Mouse (Mus musculus): Measurements from ENCODE around the gene Plcg2. TPM values are rescaled to one million over a fixed set of nuclear protein-coding genes. Genes with fewer than 3 reads are reported as not detected.

Gene Plcg2
- polyA plus RNA-seq, 1 experiment from 2014 or later = 2.8 TPM

DNA sequence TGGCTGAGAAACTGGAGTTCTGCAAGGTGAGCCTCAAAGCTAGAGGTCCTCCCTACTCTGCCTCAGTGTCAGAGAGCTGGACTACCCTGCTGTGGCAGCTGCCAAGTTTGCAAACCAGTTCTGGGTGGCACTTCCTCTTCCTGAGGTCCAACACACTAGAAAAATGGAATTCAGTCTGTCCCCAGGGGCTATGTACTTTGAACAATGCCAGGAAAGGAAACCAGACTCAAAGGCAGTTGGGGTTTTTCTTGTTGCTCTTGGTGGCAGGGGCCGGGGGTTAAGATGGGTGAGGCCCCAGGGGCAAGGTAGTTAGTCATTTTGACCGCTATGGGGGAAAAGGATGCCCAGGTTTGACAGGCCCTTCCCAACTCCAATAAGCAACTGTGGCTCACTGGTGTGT is 3.2 kb upstream of the Plcg2 start:
- H3K4me1 ChIP-seq (ENCODE audit: control insufficient read depth, insufficient read depth, low read length) = peaks cover 6% of the 10 kb centered on the region; the same call in 1 of the 2 replicates
- no peak overlapping the region for H3K27ac ChIP-seq (replicated peaks; ENCODE audit: low read depth, low read length)
- no peak overlapping the region for H3K9ac ChIP-seq (ENCODE audit: low read length)
- no peaks in the 10 kb centered on the region for H3K9me3 ChIP-seq (ENCODE audit: control insufficient read depth, low read length)
- no peak overlapping the region for H3K4me3 ChIP-seq (ENCODE audit: low read depth, low read length)
- ATAC-seq (ENCODE audit: insufficient number of reproducible peaks, low FRiP score, low TSS enrichment, low read depth) (no peak), DNase-seq (ENCODE audit: low spot score) (no peak)
- 79% methylated on average over 2 of the region's 2 CpGs for WGBS
- H3K27me3 ChIP-seq (ENCODE audit: control insufficient read depth, insufficient read depth, low read length) = peaks cover 14% of the 10 kb centered on the region; the same call in 1 of the 2 replicates
- H3K36me3 ChIP-seq (ENCODE audit: control insufficient read depth, insufficient read depth, low read length) = no peaks in the 10 kb centered on the region
- no peak overlapping the region for H3K4me2 ChIP-seq (ENCODE audit: low read depth, severe bottlenecking)

DNA sequence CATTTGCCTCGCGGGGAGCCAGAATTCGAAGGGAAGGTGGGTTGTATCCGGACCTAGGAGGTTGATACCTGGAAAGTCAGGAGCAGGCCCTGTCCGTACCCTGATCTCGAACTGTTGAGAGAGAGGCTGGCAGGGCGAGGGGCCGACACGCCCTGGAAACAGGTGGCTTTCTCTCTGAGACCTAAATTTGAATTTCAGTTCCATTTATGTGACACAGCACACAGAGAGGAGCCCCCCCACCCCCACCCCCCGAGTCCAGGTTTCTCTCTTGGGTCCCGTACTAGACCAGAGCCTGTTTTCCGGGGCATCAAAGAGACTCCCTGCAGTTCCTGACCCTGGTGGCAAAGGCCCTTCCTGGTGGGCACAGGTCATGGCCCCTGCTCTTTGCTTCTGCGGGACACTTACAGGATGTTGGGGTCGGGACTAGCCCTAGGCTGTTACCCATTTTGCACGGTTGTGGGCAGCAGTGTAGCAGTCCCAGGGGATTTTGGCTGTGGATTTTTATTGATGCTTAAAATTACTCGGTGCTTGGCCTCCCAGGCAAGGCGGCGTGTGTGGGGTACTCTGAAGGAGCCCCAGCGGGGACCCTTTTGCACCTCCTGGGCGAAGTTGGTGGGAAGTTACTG is 937 bp downstream of the Plcg2 start:
- Histone ChIP-seq H3K27me3 (ENCODE audit: control insufficient read depth, insufficient read depth, low read length) (peaks cover 11% of the 10 kb centered on the region; the same call in 1 of the 2 replicates), H3K9ac (ENCODE audit: low read length) (no peak overlapping the region), H3K4me1 (ENCODE audit: control insufficient read depth, insufficient read depth, low read length) (peaks cover 6% of the 10 kb centered on the region; the same call in 1 of the 2 replicates), H3K36me3 (ENCODE audit: control insufficient read depth, insufficient read depth, low read length) (no peaks in the 10 kb centered on the region), H3K27ac (replicated peaks; ENCODE audit: low read depth, low read length) (no peak overlapping the region), H3K4me2 (ENCODE audit: low read depth, severe bottlenecking) (peak overlapping the region; percentile 100), H3K4me3 (ENCODE audit: low read depth, low read length) (peak overlapping the region; percentile 61), H3K9me3 (ENCODE audit: control insufficient read depth, low read length) (no peaks in the 10 kb centered on the region)
- ATAC-seq (ENCODE audit: insufficient number of reproducible peaks, low FRiP score, low TSS enrichment, low read depth) (0 out of 2 replicates have a peak, but pooled peaks have one; percentile 17), DNase-seq (ENCODE audit: low spot score) (peak; percentile 32)
- 3% methylated on average over 20 of the region's 20 CpGs for WGBS

DNA sequence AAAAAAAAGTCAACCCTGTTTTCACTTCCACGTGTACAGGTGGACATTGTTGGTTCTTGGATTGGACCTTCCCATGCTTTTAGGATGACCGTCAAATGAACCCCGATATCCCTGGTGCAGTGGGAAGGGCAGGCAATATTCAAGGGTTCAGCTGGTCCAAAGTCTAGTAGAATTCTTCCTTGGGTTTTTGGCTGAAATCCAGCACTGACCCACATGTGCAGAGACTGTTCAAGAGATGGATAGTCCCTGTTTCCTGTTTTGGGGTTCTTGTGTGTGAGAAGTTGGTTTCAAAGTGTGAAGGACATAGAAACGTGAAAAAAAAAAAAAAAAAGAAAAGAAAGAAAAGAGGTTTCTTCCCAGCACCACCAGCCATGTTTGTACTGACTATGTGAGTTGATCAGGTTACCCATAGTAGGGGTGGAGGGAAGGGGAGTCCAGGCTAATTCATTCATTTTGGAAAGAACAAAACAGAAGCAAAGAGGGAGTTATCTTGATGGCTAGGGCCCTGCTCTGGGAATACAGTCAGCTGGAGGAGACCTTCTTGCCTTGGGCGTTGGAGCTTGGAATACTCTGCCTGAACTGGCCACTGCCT is 2.2 kb downstream of the Plcg2 start:
- no peak overlapping the region for H3K4me2 ChIP-seq (ENCODE audit: low read depth, severe bottlenecking)
- 80% methylated on average over 5 of the region's 5 CpGs for WGBS
- H3K9me3 ChIP-seq (ENCODE audit: control insufficient read depth, low read length) = no peaks in the 10 kb centered on the region
- no peak overlapping the region for H3K27ac ChIP-seq (replicated peaks; ENCODE audit: low read depth, low read length)
- H3K36me3 ChIP-seq (ENCODE audit: control insufficient read depth, insufficient read depth, low read length) = no peaks in the 10 kb centered on the region
- no peak overlapping the region for H3K4me3 ChIP-seq (ENCODE audit: low read depth, low read length)
- DNase-seq (ENCODE audit: low spot score) (no peak), ATAC-seq (ENCODE audit: insufficient number of reproducible peaks, low FRiP score, low TSS enrichment, low read depth) (no peak)
- H3K4me1 ChIP-seq (ENCODE audit: control insufficient read depth, insufficient read depth, low read length) = peaks cover 6% of the 10 kb centered on the region; the same call in 1 of the 2 replicates
- H3K9ac ChIP-seq (ENCODE audit: low read length) = no peak overlapping the region
- H3K27me3 ChIP-seq (ENCODE audit: control insufficient read depth, insufficient read depth, low read length) = peaks cover 11% of the 10 kb centered on the region; the same call in 1 of the 2 replicates

DNA sequence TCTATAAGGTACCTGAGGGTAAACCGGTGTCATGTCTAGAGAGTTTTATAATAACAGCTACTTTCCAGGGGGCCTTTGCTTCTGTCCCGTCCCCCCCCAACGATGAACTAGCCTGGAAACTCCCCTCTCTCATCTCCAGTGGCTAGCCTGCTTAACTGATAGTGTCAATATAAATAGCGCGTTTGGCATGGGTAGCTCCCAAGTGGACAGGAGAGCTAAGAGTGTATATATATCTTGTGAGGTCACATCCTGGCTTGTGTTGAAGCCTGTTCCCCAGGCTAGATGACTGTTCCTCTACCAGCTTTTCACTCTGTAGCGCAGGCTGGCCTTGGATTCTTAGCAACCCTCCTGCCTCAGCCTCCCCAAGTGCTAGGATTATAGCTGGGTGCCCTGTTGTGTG is 3.2 kb downstream of the Plcg2 start:
- 90% methylated on average over 6 of the region's 6 CpGs for WGBS
- H3K9me3 ChIP-seq (ENCODE audit: control insufficient read depth, low read length) = no peaks in the 10 kb centered on the region
- DNase-seq (ENCODE audit: low spot score) = no peak

DNA sequence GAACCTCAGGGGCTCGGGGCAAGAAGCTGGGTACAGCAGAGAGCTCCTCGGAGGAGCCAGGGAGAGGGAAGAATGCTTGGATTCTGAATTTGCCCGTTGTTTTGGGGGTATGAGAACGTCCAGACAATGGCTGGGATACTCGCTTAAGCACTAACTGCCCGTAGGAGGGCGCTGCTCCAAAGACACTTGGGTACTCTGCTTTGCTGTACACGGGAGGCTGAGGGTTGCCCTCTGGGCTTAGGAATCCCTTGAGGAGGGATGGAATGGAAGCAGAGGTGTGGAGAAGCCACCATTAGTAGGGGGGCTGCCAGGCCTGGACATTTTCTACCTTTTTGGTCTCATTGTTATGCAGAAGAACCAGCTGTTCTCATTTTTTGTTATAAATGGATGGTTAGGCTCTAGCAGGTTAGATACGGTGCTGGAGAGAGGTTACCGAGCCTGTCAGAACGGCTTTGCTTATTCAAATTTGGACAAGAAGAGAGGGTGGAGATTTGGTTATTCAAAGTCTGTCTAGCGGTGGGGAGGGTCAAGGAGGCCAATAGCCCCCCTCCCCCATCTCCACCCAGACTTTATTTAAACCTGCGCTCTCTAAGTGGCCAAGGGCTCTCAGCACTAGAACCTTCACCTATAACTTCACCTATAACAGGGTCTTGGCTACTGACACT is 5.4 kb downstream of the Plcg2 start:
- no peaks in the 10 kb centered on the region for H3K36me3 ChIP-seq (ENCODE audit: control insufficient read depth, insufficient read depth, low read length)
- no peak overlapping the region for H3K4me2 ChIP-seq (ENCODE audit: low read depth, severe bottlenecking)
- DNase-seq (ENCODE audit: low spot score) = no peak
- WGBS = 77% methylated on average over 13 of the region's 13 CpGs
- H3K4me1 ChIP-seq (ENCODE audit: control insufficient read depth, insufficient read depth, low read length) = peaks cover 4% of the 10 kb centered on the region; the same call in 1 of the 2 replicates
- ATAC-seq (ENCODE audit: insufficient number of reproducible peaks, low FRiP score, low TSS enrichment, low read depth) = no peak
- H3K27ac ChIP-seq (replicated peaks; ENCODE audit: low read depth, low read length) = no peak overlapping the region
- no peak overlapping the region for H3K9ac ChIP-seq (ENCODE audit: low read length)
- no peaks in the 10 kb centered on the region for H3K9me3 ChIP-seq (ENCODE audit: control insufficient read depth, low read length)
- peaks cover 5% of the 10 kb centered on the region; the same call in 1 of the 2 replicates for H3K27me3 ChIP-seq (ENCODE audit: control insufficient read depth, insufficient read depth, low read length)
- H3K4me3 ChIP-seq (ENCODE audit: low read depth, low read length) = no peak overlapping the region

More for the DNA sequence above, 3.2 kb downstream of the Plcg2 start:
- Histone ChIP-seq H3K27me3 (ENCODE audit: control insufficient read depth, insufficient read depth, low read length) (peaks cover 11% of the 10 kb centered on the region; the same call in 1 of the 2 replicates), H3K9ac (ENCODE audit: low read length) (no peak overlapping the region), H3K4me2 (ENCODE audit: low read depth, severe bottlenecking) (no peak overlapping the region), H3K4me1 (ENCODE audit: control insufficient read depth, insufficient read depth, low read length) (peaks cover 6% of the 10 kb centered on the region; the same call in 1 of the 2 replicates), H3K36me3 (ENCODE audit: control insufficient read depth, insufficient read depth, low read length) (no peaks in the 10 kb centered on the region), H3K27ac (replicated peaks; ENCODE audit: low read depth, low read length) (no peak overlapping the region), H3K4me3 (ENCODE audit: low read depth, low read length) (no peak overlapping the region)
- ATAC-seq (ENCODE audit: insufficient number of reproducible peaks, low FRiP score, low TSS enrichment, low read depth) = no peak

DNA sequence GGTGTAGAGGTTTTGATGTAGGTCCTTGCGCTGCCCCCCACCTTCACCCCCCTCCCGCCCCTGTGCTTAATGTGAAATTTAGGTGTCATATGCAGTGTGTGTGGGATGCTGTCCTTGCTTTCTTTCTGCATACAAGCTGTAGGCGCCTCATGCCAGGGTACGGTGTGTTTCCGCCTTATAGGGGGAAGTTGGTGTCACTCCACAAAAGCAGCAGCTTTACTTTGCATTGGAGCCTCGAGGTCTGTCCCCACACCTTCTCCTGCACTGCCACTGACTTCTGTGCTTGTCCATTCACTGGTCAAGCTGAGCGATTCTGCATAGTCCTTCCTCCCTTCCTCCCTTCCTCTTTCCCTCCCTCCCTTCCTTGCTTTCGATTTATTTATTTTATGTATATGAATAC is 9.6 kb downstream of the Plcg2 start:
- H3K27me3 ChIP-seq (ENCODE audit: control insufficient read depth, insufficient read depth, low read length) = no peaks in the 10 kb centered on the region
- ATAC-seq (ENCODE audit: insufficient number of reproducible peaks, low FRiP score, low TSS enrichment, low read depth) (no peak), DNase-seq (ENCODE audit: low spot score) (no peak)
- H3K36me3 ChIP-seq (ENCODE audit: control insufficient read depth, insufficient read depth, low read length) = no peaks in the 10 kb centered on the region
- H3K27ac ChIP-seq (replicated peaks; ENCODE audit: low read depth, low read length) = no peak overlapping the region
- H3K9me3 ChIP-seq (ENCODE audit: control insufficient read depth, low read length) = no peaks in the 10 kb centered on the region
- H3K4me2 ChIP-seq (ENCODE audit: low read depth, severe bottlenecking) = no peak overlapping the region
- no peak overlapping the region for H3K4me3 ChIP-seq (ENCODE audit: low read depth, low read length)
- H3K4me1 ChIP-seq (ENCODE audit: control insufficient read depth, insufficient read depth, low read length) = no peaks in the 10 kb centered on the region
- WGBS = 90% methylated on average over 8 of the region's 8 CpGs
- no peak overlapping the region for H3K9ac ChIP-seq (ENCODE audit: low read length)

DNA sequence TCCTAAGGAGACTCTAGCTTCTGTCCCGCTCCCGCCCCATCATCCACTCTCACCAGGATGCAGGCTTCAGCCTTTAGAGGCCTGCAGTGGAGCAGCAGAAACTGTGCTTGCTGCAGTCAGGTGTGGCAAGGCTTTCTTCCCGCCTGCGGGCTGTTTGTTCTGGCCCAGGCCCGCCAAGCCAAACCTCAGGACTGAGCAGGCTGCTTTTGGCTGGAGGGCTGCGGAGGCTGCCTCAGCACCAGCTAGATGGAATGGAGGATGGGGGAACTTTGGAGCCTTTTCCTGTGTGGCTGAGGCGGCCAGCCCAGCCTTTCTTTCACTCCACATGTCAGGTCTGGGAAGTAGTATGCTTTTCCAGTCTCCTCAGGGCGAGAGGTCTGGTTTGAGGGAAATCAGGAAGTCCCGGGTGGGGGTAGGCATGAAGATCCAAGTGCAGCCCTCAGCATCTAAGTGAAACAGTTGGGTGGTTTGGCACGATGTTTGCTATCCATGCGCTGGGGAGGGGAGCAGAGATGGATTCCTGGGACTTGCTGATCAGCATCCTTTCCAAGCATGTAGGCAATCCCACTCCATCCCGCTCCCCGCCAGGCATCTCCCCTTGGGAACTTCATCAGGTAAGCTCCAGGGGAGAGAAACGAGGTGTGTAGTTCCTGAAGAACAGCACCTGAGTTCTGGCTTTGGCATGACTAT is 18.9 kb downstream of the Plcg2 start:
- ATAC-seq (ENCODE audit: insufficient number of reproducible peaks, low FRiP score, low TSS enrichment, low read depth) (no peak), DNase-seq (ENCODE audit: low spot score) (no peak)
- 71% methylated on average over 14 of the region's 14 CpGs for WGBS
- H3K27me3 ChIP-seq (ENCODE audit: control insufficient read depth, insufficient read depth, low read length) = no peaks in the 10 kb centered on the region
- H3K4me3 ChIP-seq (ENCODE audit: low read depth, low read length) = no peak overlapping the region
- no peak overlapping the region for H3K4me2 ChIP-seq (ENCODE audit: low read depth, severe bottlenecking)
- no peaks in the 10 kb centered on the region for H3K4me1 ChIP-seq (ENCODE audit: control insufficient read depth, insufficient read depth, low read length)
- no peak overlapping the region for H3K9ac ChIP-seq (ENCODE audit: low read length)
- no peak overlapping the region for H3K27ac ChIP-seq (replicated peaks; ENCODE audit: low read depth, low read length)
- no peaks in the 10 kb centered on the region for H3K9me3 ChIP-seq (ENCODE audit: control insufficient read depth, low read length)
- no peaks in the 10 kb centered on the region for H3K36me3 ChIP-seq (ENCODE audit: control insufficient read depth, insufficient read depth, low read length)

DNA sequence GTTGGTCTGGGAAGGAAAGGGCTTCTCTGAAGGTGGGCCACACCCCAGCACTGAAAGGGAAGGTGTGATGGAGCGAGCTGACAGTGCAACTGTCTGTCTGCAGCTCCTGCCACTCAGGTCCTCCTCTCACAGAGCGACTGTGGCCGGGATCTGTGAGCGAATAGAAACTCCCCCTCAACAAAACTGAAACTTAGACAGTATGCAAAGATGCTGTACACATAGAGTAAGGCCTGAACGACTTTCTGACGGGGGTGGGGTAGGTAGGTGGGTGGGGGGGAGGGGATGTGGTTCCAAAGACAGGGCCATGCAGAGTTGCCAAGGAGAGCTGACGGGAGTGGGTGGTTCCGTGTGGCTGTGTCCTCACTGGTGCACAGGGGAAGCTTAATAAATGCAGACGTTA is 19.8 kb downstream of the Plcg2 start:
- 83% methylated on average over 9 of the region's 9 CpGs for WGBS
- Histone ChIP-seq H3K4me2 (ENCODE audit: low read depth, severe bottlenecking) (no peak overlapping the region), H3K9ac (ENCODE audit: low read length) (no peak overlapping the region), H3K9me3 (ENCODE audit: control insufficient read depth, low read length) (no peaks in the 10 kb centered on the region), H3K36me3 (ENCODE audit: control insufficient read depth, insufficient read depth, low read length) (no peaks in the 10 kb centered on the region), H3K4me1 (ENCODE audit: control insufficient read depth, insufficient read depth, low read length) (no peaks in the 10 kb centered on the region), H3K4me3 (ENCODE audit: low read depth, low read length) (no peak overlapping the region), H3K27me3 (ENCODE audit: control insufficient read depth, insufficient read depth, low read length) (no peaks in the 10 kb centered on the region), H3K27ac (replicated peaks; ENCODE audit: low read depth, low read length) (no peak overlapping the region)
- ATAC-seq (ENCODE audit: insufficient number of reproducible peaks, low FRiP score, low TSS enrichment, low read depth) (no peak), DNase-seq (ENCODE audit: low spot score) (no peak)
